ENCODE assay signal across 8 mouse cellular contexts in genomic region chr3:79181248-79181991, GRCm38 (mm10).
A peak's percentile ranks its signal among the peaks of the same experiment; 100 is the strongest.
DNase-seq lines count a peak whose midpoint lies in the region; ATAC-seq lines count a peak whose summit lies in the region.

No protein-coding gene starts in this region.

- H3K4me1 ChIP-seq in forebrain, embryonic 16.5 days (replicated peaks; ENCODE audit: control insufficient read depth, insufficient read depth, low read length): peaks cover 19% of the 10 kb centered on the region
- H3K4me1 ChIP-seq in hindbrain, embryonic 14.5 days (replicated peaks; ENCODE audit: control insufficient read depth, insufficient read depth, low read length): peaks cover 24% of the 10 kb centered on the region
- peaks cover 19% of the 10 kb centered on the region for H3K4me1 ChIP-seq in liver, embryonic 11.5 days (replicated peaks; ENCODE audit: control insufficient read depth, insufficient read depth, low read length)
- H3K4me1 ChIP-seq in midbrain, embryonic 16.5 days (ENCODE audit: control insufficient read depth, insufficient read depth, low read length): peaks cover 22% of the 10 kb centered on the region

- no peak overlapping the region for H3K27ac ChIP-seq in forebrain, embryonic 16.5 days (ENCODE audit: low read length)
- no peak overlapping the region; the same call in 1 of the 2 replicates for H3K27ac ChIP-seq in hindbrain, embryonic 14.5 days
- 0 out of 2 replicates have a peak overlapping the region, but pooled peaks have one; percentile 5 for H3K27ac ChIP-seq in liver, embryonic 11.5 days (ENCODE audit: low read depth, low read length)
- 0 out of 2 replicates have a peak overlapping the region, but pooled peaks have one; percentile 7 for H3K27ac ChIP-seq in midbrain, embryonic 16.5 days (ENCODE audit: low read length)

- no peaks in the 10 kb centered on the region for H3K36me3 ChIP-seq in forebrain, embryonic 16.5 days (ENCODE audit: control insufficient read depth, insufficient read depth)
- H3K36me3 ChIP-seq in hindbrain, embryonic 14.5 days (replicated peaks; ENCODE audit: control insufficient read depth, insufficient read depth): no peaks in the 10 kb centered on the region
- no peaks in the 10 kb centered on the region for H3K36me3 ChIP-seq in liver, embryonic 11.5 days (ENCODE audit: control insufficient read depth, insufficient read depth, low read length)
- H3K36me3 ChIP-seq in midbrain, embryonic 16.5 days (ENCODE audit: control insufficient read depth, insufficient read depth, low read length): no peaks in the 10 kb centered on the region

- H3K4me3 ChIP-seq in forebrain, embryonic 16.5 days (replicated peaks; ENCODE audit: low read length): no peak overlapping the region
- no peak overlapping the region for H3K4me3 ChIP-seq in hindbrain, embryonic 14.5 days (replicated peaks; ENCODE audit: low read length)
- H3K4me3 ChIP-seq in liver, embryonic 11.5 days (ENCODE audit: low read depth, low read length): no peak overlapping the region
- H3K4me3 ChIP-seq in midbrain, embryonic 16.5 days (ENCODE audit: low read depth, low read length): peak overlapping the region; percentile 18

- DNase-seq in 3T3-L1 (ENCODE audit: low read depth, low spot score): peak; percentile 94
- DNase-seq in ZHBTc4 (ENCODE audit: low read depth, low spot score): peak; percentile 82
- DNase-seq in hindbrain, embryonic 14.5 days (ENCODE audit: low spot score): no peak
- no peak for DNase-seq in liver, embryonic 11.5 days (ENCODE audit: low spot score)
- DNase-seq in cerebellum, adult 8-10 months: no peak
- no peak for DNase-seq in layer of hippocampus, postnatal 10 days (ENCODE audit: low spot score in 2 of 2)

- no peak overlapping the region for H3K4me2 ChIP-seq in forebrain, embryonic 16.5 days (ENCODE audit: low read length)
- H3K4me2 ChIP-seq in hindbrain, embryonic 14.5 days (replicated peaks): peak overlapping the region; percentile 22
- H3K4me2 ChIP-seq in liver, embryonic 11.5 days: peak overlapping the region; percentile 39
- peak overlapping the region; percentile 37 for H3K4me2 ChIP-seq in midbrain, embryonic 16.5 days (ENCODE audit: low read length)

- H3K9me3 ChIP-seq in forebrain, embryonic 16.5 days (ENCODE audit: control insufficient read depth, low read length): no peaks in the 10 kb centered on the region
- no peaks in the 10 kb centered on the region for H3K9me3 ChIP-seq in hindbrain, embryonic 14.5 days (ENCODE audit: control insufficient read depth, low read length)
- H3K9me3 ChIP-seq in liver, embryonic 11.5 days (ENCODE audit: control insufficient read depth, low read length): no peaks in the 10 kb centered on the region
- H3K9me3 ChIP-seq in midbrain, embryonic 16.5 days (replicated peaks; ENCODE audit: control insufficient read depth, low read length, poor library complexity, severe bottlenecking): no peaks in the 10 kb centered on the region

- H3K27me3 ChIP-seq in forebrain, embryonic 16.5 days (replicated peaks; ENCODE audit: control insufficient read depth, insufficient read depth, low read length): no peaks in the 10 kb centered on the region
- no peaks in the 10 kb centered on the region for H3K27me3 ChIP-seq in hindbrain, embryonic 14.5 days (ENCODE audit: control insufficient read depth, insufficient read depth, low read length)
- no peaks in the 10 kb centered on the region for H3K27me3 ChIP-seq in liver, embryonic 11.5 days (replicated peaks; ENCODE audit: control insufficient read depth, insufficient read depth, low read length)
- no peaks in the 10 kb centered on the region for H3K27me3 ChIP-seq in midbrain, embryonic 16.5 days (ENCODE audit: control insufficient read depth, insufficient read depth, low read depth, low read length)

- no peak overlapping the region for H3K9ac ChIP-seq in forebrain, embryonic 16.5 days (replicated peaks; ENCODE audit: low read depth, low read length)
- H3K9ac ChIP-seq in hindbrain, embryonic 14.5 days: no peak overlapping the region
- 0 out of 2 replicates have a peak overlapping the region, but pooled peaks have one; percentile 22 for H3K9ac ChIP-seq in liver, embryonic 11.5 days (ENCODE audit: low read depth, low read length)
- H3K9ac ChIP-seq in midbrain, embryonic 16.5 days (ENCODE audit: low read depth, low read length): peak overlapping the region; percentile 11; the same call in 1 of the 2 replicates

- ATAC-seq in forebrain, embryonic 16.5 days: peak; percentile 19; the same call in 1 of the 2 replicates
- ATAC-seq in hindbrain, embryonic 14.5 days (ENCODE audit: low FRiP score): peak; percentile 32; the same call in 1 of the 2 replicates
- 0 out of 2 replicates have a peak, but pooled peaks have one; percentile 43 for ATAC-seq in liver, embryonic 11.5 days (replicated peaks; ENCODE audit: low FRiP score)
- ATAC-seq in midbrain, embryonic 16.5 days: peak; percentile 54

- WGBS in forebrain, embryonic 16.5 days: 66% methylated on average over 24 of the region's 24 CpGs
- WGBS in hindbrain, embryonic 14.5 days: 70% methylated on average over 24 of the region's 24 CpGs
- 54% methylated on average over 24 of the region's 24 CpGs for WGBS in liver, embryonic 11.5 days
- 54% methylated on average over 24 of the region's 24 CpGs for WGBS in midbrain, embryonic 16.5 days

Comparison
In these comparisons a context has a peak if more than half of its experiments do, and no peak if none do; other contexts are left out.
1. DNase-seq: peak in 3T3-L1 (single experiment) and ZHBTc4 (single experiment); none in hindbrain, embryonic 14.5 days (single experiment), liver, embryonic 11.5 days (single experiment), cerebellum, adult 8-10 months (single experiment) and layer of hippocampus, postnatal 10 days (0 of 2).
2. H3K27ac ChIP-seq: peak in liver, embryonic 11.5 days (single experiment) and midbrain, embryonic 16.5 days (single experiment); none in forebrain, embryonic 16.5 days (single experiment) and hindbrain, embryonic 14.5 days (single experiment).
3. H3K9ac ChIP-seq: peak in liver, embryonic 11.5 days (single experiment) and midbrain, embryonic 16.5 days (single experiment); none in forebrain, embryonic 16.5 days (single experiment) and hindbrain, embryonic 14.5 days (single experiment).
4. Peak in every context shown above with its lines, with median percentiles within 50 percentile points of each other: ATAC-seq.